ENCODE assay signal across 7 mouse cellular contexts in the genomic region with DNA sequence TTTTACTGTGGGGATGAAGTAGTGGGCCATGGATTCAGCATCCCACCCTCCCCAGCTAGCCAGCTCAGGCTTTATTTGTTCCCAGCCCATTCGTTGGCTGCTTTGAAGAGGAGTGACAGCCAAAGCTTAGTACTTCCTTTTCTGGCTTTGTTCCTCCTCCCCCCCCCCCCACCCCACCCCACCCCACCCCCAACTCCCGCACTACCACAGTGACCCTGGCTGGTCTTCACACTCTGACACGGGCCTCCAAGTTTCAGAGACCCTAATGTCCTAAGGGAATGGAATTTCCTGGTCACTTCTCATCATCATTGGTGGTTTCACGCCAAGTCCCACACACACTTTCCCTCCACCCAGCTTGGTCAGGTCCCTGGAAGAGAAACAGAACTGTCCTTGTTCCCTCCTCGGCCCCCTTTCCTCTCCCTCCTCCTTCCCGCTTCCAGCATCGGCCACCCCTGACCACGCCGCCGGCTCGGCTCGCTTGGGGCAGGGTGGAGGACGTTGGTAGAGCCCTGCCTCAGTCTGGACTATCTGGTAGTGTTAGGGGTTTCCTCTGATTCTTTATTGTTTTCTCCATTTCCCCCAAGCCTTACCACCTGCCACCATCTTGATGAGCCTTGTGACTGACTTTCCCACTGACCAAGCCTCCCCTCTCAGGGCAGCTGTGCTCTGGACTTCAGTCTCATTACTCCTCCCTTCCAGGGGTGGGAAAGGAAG. TPM values are rescaled to one million over a fixed set of nuclear protein-coding genes. Genes with fewer than 3 reads are reported as not detected.
A peak's percentile ranks its signal among the peaks of the same experiment; 100 is the strongest.
DNase-seq lines count a peak whose midpoint lies in the region; ATAC-seq lines count a peak whose summit lies in the region.

No protein-coding gene starts in this region.

- no peaks in the 10 kb centered on the region for H3K27me3 ChIP-seq in intestine, embryonic 15.5 days (replicated peaks)
- H3K27me3 ChIP-seq in megakaryocyte, embryonic 14.5 days (replicated peaks): no peaks in the 10 kb centered on the region

- peak; percentile 72 for DNase-seq in NIH3T3 (ENCODE audit: low read depth)
- DNase-seq in cerebellum, adult 8-10 months: peak; percentile 45
- DNase-seq in gastrocnemius, postnatal 25 days: peak; percentile 52
- DNase-seq in left cerebral cortex, postnatal 25 days (ENCODE audit: low spot score in 2 of 2): peak; percentile 51 to 56
- DNase-seq in spleen, adult 18-20 months: peak; percentile 43 to 53

- peaks cover 14% of the 10 kb centered on the region for H3K4me1 ChIP-seq in intestine, embryonic 15.5 days (replicated peaks)
- peaks cover 72% of the 10 kb centered on the region for H3K4me1 ChIP-seq in megakaryocyte, embryonic 14.5 days

- ATAC-seq in intestine, embryonic 15.5 days: peak; percentile 57

- 2% methylated on average over 13 of the region's 13 CpGs for WGBS in intestine, embryonic 15.5 days

- peak overlapping the region; percentile 97 for H3K27ac ChIP-seq in intestine, embryonic 15.5 days

- no peaks in the 10 kb centered on the region for H3K9me3 ChIP-seq in intestine, embryonic 15.5 days
- H3K9me3 ChIP-seq in megakaryocyte, embryonic 14.5 days: no peaks in the 10 kb centered on the region

- intact Hi-C loops in left cerebral cortex, postnatal 25 days (cut with DNase I): loop anchor here (5.0 kb wide), 1 partner anchor 52 kb away; the partner anchor contains the start of genes Mindy1 and Prune1

- H3K4me3 ChIP-seq in intestine, embryonic 15.5 days (replicated peaks): peak overlapping the region; percentile 87
- peak overlapping the region; percentile 95 for H3K4me3 ChIP-seq in megakaryocyte, embryonic 14.5 days (replicated peaks)

- H3K9ac ChIP-seq in intestine, embryonic 15.5 days: peak overlapping the region; percentile 95

- H3K4me2 ChIP-seq in intestine, embryonic 15.5 days (replicated peaks): peak overlapping the region; percentile 86

- H3K36me3 ChIP-seq in intestine, embryonic 15.5 days: peaks cover 34% of the 10 kb centered on the region
- peaks cover 64% of the 10 kb centered on the region for H3K36me3 ChIP-seq in megakaryocyte, embryonic 14.5 days (replicated peaks; ENCODE audit: low read length)

RNA-seq across cellular contexts. Expression of gene Cdc42se1, which starts 1.4 kb away (rescaled TPM):
- total RNA-seq in gastrocnemius, postnatal 25 days (2021): 10 to 100 TPM; 15.5 TPM
- 70.2 and 74.3 TPM in 2 replicates for polyA plus RNA-seq in intestine, embryonic 15.5 days (2015; fragmentation: Nextera tagmentation; extraction: Ambion mirVana)
- 10 to 100 TPM; 60.0 TPM for total RNA-seq in left cerebral cortex, postnatal 25 days (2021)
- polyA plus RNA-seq in megakaryocyte, embryonic 14.5 days (2012; ENCODE audit: insufficient read depth, low replicate concordance): 183 and 363 TPM in 2 replicates

RNA-seq across cellular contexts. Expression of gene Mllt11, which starts 2.0 kb away (rescaled TPM):
- 10 to 100 TPM; 34.4 to 42.4 TPM for total RNA-seq in gastrocnemius, postnatal 25 days (2021)
- polyA plus RNA-seq in intestine, embryonic 15.5 days (2015; fragmentation: Nextera tagmentation; extraction: Ambion mirVana): 19.0 and 20.2 TPM in 2 replicates
- total RNA-seq in left cerebral cortex, postnatal 25 days (2021): 100 to 1,000 TPM; 329 to 339 TPM
- polyA plus RNA-seq in megakaryocyte, embryonic 14.5 days (2012; ENCODE audit: insufficient read depth, low replicate concordance): 10.4 and 11.3 TPM in 2 replicates

RNA-seq across cellular contexts. Expression of gene Gm128, which starts 11.5 kb away (rescaled TPM):
- not detected for total RNA-seq in gastrocnemius, postnatal 25 days (2021)
- 0.16 and 0.20 TPM in 2 replicates for polyA plus RNA-seq in intestine, embryonic 15.5 days (2015; fragmentation: Nextera tagmentation; extraction: Ambion mirVana)
- under 1 TPM in 1 of 2 experiments, not detected in 1; 0.18 TPM for total RNA-seq in left cerebral cortex, postnatal 25 days (2021)
- 1.7 and 3.7 TPM in 2 replicates for polyA plus RNA-seq in megakaryocyte, embryonic 14.5 days (2012; ENCODE audit: insufficient read depth, low replicate concordance)

RNA-seq across cellular contexts. Expression of gene Gabpb2, which starts 12.2 kb away (rescaled TPM):
- total RNA-seq in gastrocnemius, postnatal 25 days (2021): 1 to 10 TPM; 8.2 to 8.3 TPM
- 8.0 and 8.5 TPM in 2 replicates for polyA plus RNA-seq in intestine, embryonic 15.5 days (2015; fragmentation: Nextera tagmentation; extraction: Ambion mirVana)
- 1 to 10 TPM; 7.5 to 8.9 TPM for total RNA-seq in left cerebral cortex, postnatal 25 days (2021)
- polyA plus RNA-seq in megakaryocyte, embryonic 14.5 days (2012; ENCODE audit: insufficient read depth, low replicate concordance): 0.60 TPM in 1 of 2 replicates, not detected in the other

RNA-seq across cellular contexts. Expression of gene Bnipl, which starts 21.1 kb away (rescaled TPM):
- total RNA-seq in gastrocnemius, postnatal 25 days (2021): not detected
- 0.36 and 0.56 TPM in 2 replicates for polyA plus RNA-seq in intestine, embryonic 15.5 days (2015; fragmentation: Nextera tagmentation; extraction: Ambion mirVana)
- under 1 TPM; 0.62 to 0.66 TPM for total RNA-seq in left cerebral cortex, postnatal 25 days (2021)
- 0.30 TPM in 1 of 2 replicates, not detected in the other for polyA plus RNA-seq in megakaryocyte, embryonic 14.5 days (2012; ENCODE audit: insufficient read depth, low replicate concordance)

Comparison
In these comparisons a context has a peak if more than half of its experiments do, and no peak if none do; other contexts are left out.
1. Peak in every context shown above with its lines: DNase-seq, ATAC-seq, H3K4me3 ChIP-seq and H3K27ac ChIP-seq.
2. RNA of gene Mllt11, which starts 2.0 kb away (total RNA-seq): 329 to 339 TPM in left cerebral cortex, postnatal 25 days; 34.4 to 42.4 TPM in gastrocnemius, postnatal 25 days; every median in the first group is over 4 times any median in the second.